Mouse (Mus musculus): ENCODE results near the gene Asxl1.

GRCm38 (mm10) chr2:153412563-153412962, 66.9 kb downstream of the Asxl1 start:
- TF ChIP-seq CTCF (IDR thresholded peaks at IDR 0.05; ENCODE audit: borderline replicate concordance, insufficient read depth, low read length), result no peak
- TF ChIP-seq POLR2A (IDR thresholded peaks at IDR 0.05; ENCODE audit: low read depth, low read length), result no peak

All from embryonic fibroblast, embryonic 13.5 days (primary cell).